Mouse (Mus musculus): ENCODE results near the gene Slc8b1.

- no peak for TF ChIP-seq POLR2A (IDR thresholded peaks at IDR 0.05; ENCODE audit: insufficient read length, low read depth)
- no peak for TF ChIP-seq MYOG (IDR thresholded peaks at IDR 0.05; ENCODE audit: control insufficient read depth in 1 of 3, insufficient read depth in 1 of 3, insufficient read length in 2 of 3, low read depth in 2 of 3)
- TF ChIP-seq CEBPB (IDR thresholded peaks at IDR 0.05; ENCODE audit: insufficient read depth, poor library complexity, severe bottlenecking) = no peak
- TF ChIP-seq POLR2AphosphoS2 (IDR thresholded peaks at IDR 0.05; ENCODE audit: insufficient read length, low read depth) = no peak
- TF ChIP-seq TCF12 (IDR thresholded peaks at IDR 0.05; ENCODE audit: insufficient read depth, poor library complexity, severe bottlenecking) = no peak
- no peak for TF ChIP-seq USF1 (IDR thresholded peaks at IDR 0.05; ENCODE audit: low read depth)
- no peak for TF ChIP-seq E2F4 (IDR thresholded peaks at IDR 0.05; ENCODE audit: insufficient read depth)
- no peak for TF ChIP-seq REST (IDR thresholded peaks at IDR 0.05; ENCODE audit: insufficient read depth, insufficient read length)
- TF ChIP-seq MAX (IDR thresholded peaks at IDR 0.05; ENCODE audit: low read depth) = no peak
Measured at GRCm38 (mm10) chr5:120583511-120583910, 72.5 kb downstream of the Slc8b1 start.
